Mouse (Mus musculus): ENCODE measurements around the gene Slc2a4.

GRCm38 (mm10) chr11:69932254-69932653 lies 15.7 kb downstream of the Slc2a4 start:
- TF ChIP-seq CTCF (IDR thresholded peaks at IDR 0.05; ENCODE audit: low read depth) (peak; percentile 51), EP300 (IDR thresholded peaks at IDR 0.05; ENCODE audit: low read depth) (no peak)
